Mouse (Mus musculus): ENCODE results near the gene Ice2. TPM values are rescaled to one million over a fixed set of nuclear protein-coding genes. Genes with fewer than 3 reads are reported as not detected.

Ice2 gene
- polyA plus RNA-seq, 1 experiment = 2.0 TPM

- Histone ChIP-seq H3K27me3 (ENCODE audit: control insufficient read depth, insufficient read depth, insufficient read length) (no peaks in the 10 kb centered on the region), H3K4me3 (no peak overlapping the region), H3K36me3 (ENCODE audit: control insufficient read depth, insufficient read depth) (no peaks in the 10 kb centered on the region), H3ac (ENCODE audit: control insufficient read depth, insufficient read length) (no peak overlapping the region), H3K4me2 (ENCODE audit: low read depth) (no peak overlapping the region), H3K79me2 (ENCODE audit: control insufficient read depth, insufficient read depth) (no peaks in the 10 kb centered on the region)
- no peak for TF ChIP-seq POLR2A (IDR thresholded peaks at IDR 0.05; ENCODE audit: insufficient read length, low read depth)
- TF ChIP-seq MAX (IDR thresholded peaks at IDR 0.05; ENCODE audit: low read depth) = no peak
- TF ChIP-seq CEBPB (IDR thresholded peaks at IDR 0.05; ENCODE audit: insufficient read depth, poor library complexity, severe bottlenecking) = no peak
Observed at GRCm38 (mm10) chr9:69384475-69384874, 13.2 kb upstream of the Ice2 start.

- Histone ChIP-seq H3K4me2 (ENCODE audit: low read depth) (no peak overlapping the region), H3K36me3 (ENCODE audit: control insufficient read depth, insufficient read depth) (no peaks in the 10 kb centered on the region), H3K79me2 (ENCODE audit: control insufficient read depth, insufficient read depth) (no peaks in the 10 kb centered on the region), H3ac (ENCODE audit: control insufficient read depth, insufficient read length) (no peak overlapping the region), H3K27me3 (ENCODE audit: control insufficient read depth, insufficient read depth, insufficient read length) (no peaks in the 10 kb centered on the region), H3K4me3 (no peak overlapping the region)
- TF ChIP-seq POLR2A (IDR thresholded peaks at IDR 0.05; ENCODE audit: insufficient read length, low read depth) = no peak
- TF ChIP-seq CEBPB (IDR thresholded peaks at IDR 0.05; ENCODE audit: insufficient read depth, poor library complexity, severe bottlenecking) = no peak
Observed at GRCm38 (mm10) chr9:69384905-69385304, 12.8 kb upstream of the Ice2 start.

GRCm38 (mm10) chr9:69387296-69387695 lies 10.4 kb upstream of the Ice2 start:
- H3K4me2 ChIP-seq (ENCODE audit: low read depth) = no peak overlapping the region
- no peaks in the 10 kb centered on the region for H3K79me2 ChIP-seq (ENCODE audit: control insufficient read depth, insufficient read depth)
- no peaks in the 10 kb centered on the region for H3K36me3 ChIP-seq (ENCODE audit: control insufficient read depth, insufficient read depth)
- H3K4me3 ChIP-seq = no peak overlapping the region
- H3K27me3 ChIP-seq (ENCODE audit: control insufficient read depth, insufficient read depth, insufficient read length) = no peaks in the 10 kb centered on the region
- TF ChIP-seq POLR2A (IDR thresholded peaks at IDR 0.05; ENCODE audit: insufficient read length, low read depth) = no peak
- no peak for TF ChIP-seq REST (IDR thresholded peaks at IDR 0.05; ENCODE audit: insufficient read depth, insufficient read length)
- no peak for TF ChIP-seq MYOG (IDR thresholded peaks at IDR 0.05; ENCODE audit: control insufficient read depth in 1 of 3, insufficient read depth in 1 of 3, insufficient read length in 2 of 3, low read depth in 2 of 3)
- TF ChIP-seq TCF12 (IDR thresholded peaks at IDR 0.05; ENCODE audit: insufficient read depth, poor library complexity, severe bottlenecking) = no peak
- no peak for TF ChIP-seq USF1 (IDR thresholded peaks at IDR 0.05; ENCODE audit: low read depth)
- no peak for TF ChIP-seq E2F4 (IDR thresholded peaks at IDR 0.05; ENCODE audit: insufficient read depth)
- no peak for TF ChIP-seq MYOD1 (IDR thresholded peaks at IDR 0.05; ENCODE audit: control insufficient read depth in 1 of 3, insufficient read length in 2 of 3, low read depth in 2 of 3)
- TF ChIP-seq POLR2AphosphoS2 (IDR thresholded peaks at IDR 0.05; ENCODE audit: insufficient read length, low read depth) = no peak
- TF ChIP-seq MAX (IDR thresholded peaks at IDR 0.05; ENCODE audit: low read depth) = no peak
- no peak for TF ChIP-seq CEBPB (IDR thresholded peaks at IDR 0.05; ENCODE audit: insufficient read depth, poor library complexity, severe bottlenecking)
- no peak for TF ChIP-seq TCF3 (IDR thresholded peaks at IDR 0.05; ENCODE audit: insufficient read length, low read depth)
- no peak for TF ChIP-seq SRF (IDR thresholded peaks at IDR 0.05; ENCODE audit: control insufficient read depth, insufficient read length, low read depth)
- H3ac ChIP-seq (ENCODE audit: control insufficient read depth, insufficient read length) = no peak overlapping the region

GRCm38 (mm10) chr9:69390631-69391030 lies 7.1 kb upstream of the Ice2 start:
- Histone ChIP-seq H3K4me3 (no peak overlapping the region), H3K27me3 (ENCODE audit: control insufficient read depth, insufficient read depth, insufficient read length) (no peaks in the 10 kb centered on the region), H3K36me3 (ENCODE audit: control insufficient read depth, insufficient read depth) (no peaks in the 10 kb centered on the region), H3K79me2 (ENCODE audit: control insufficient read depth, insufficient read depth) (no peaks in the 10 kb centered on the region), H3K4me2 (ENCODE audit: low read depth) (no peak overlapping the region), H3ac (ENCODE audit: control insufficient read depth, insufficient read length) (no peak overlapping the region)
- TF ChIP-seq POLR2A (IDR thresholded peaks at IDR 0.05; ENCODE audit: insufficient read length, low read depth) = no peak
- no peak for TF ChIP-seq SRF (IDR thresholded peaks at IDR 0.05; ENCODE audit: control insufficient read depth, insufficient read length, low read depth)
- TF ChIP-seq CEBPB (IDR thresholded peaks at IDR 0.05; ENCODE audit: insufficient read depth, poor library complexity, severe bottlenecking) = no peak
- TF ChIP-seq MAX (IDR thresholded peaks at IDR 0.05; ENCODE audit: low read depth) = no peak
- no peak for TF ChIP-seq MYOD1 (IDR thresholded peaks at IDR 0.05; ENCODE audit: control insufficient read depth in 1 of 3, insufficient read length in 2 of 3, low read depth in 2 of 3)
- TF ChIP-seq POLR2AphosphoS2 (IDR thresholded peaks at IDR 0.05; ENCODE audit: insufficient read length, low read depth) = no peak
- TF ChIP-seq USF1 (IDR thresholded peaks at IDR 0.05; ENCODE audit: low read depth) = no peak
- no peak for TF ChIP-seq E2F4 (IDR thresholded peaks at IDR 0.05; ENCODE audit: insufficient read depth)
- no peak for TF ChIP-seq TCF3 (IDR thresholded peaks at IDR 0.05; ENCODE audit: insufficient read length, low read depth)
- no peak for TF ChIP-seq MYOG (IDR thresholded peaks at IDR 0.05; ENCODE audit: control insufficient read depth in 1 of 3, insufficient read depth in 1 of 3, insufficient read length in 2 of 3, low read depth in 2 of 3)
- TF ChIP-seq REST (IDR thresholded peaks at IDR 0.05; ENCODE audit: insufficient read depth, insufficient read length) = no peak
- TF ChIP-seq TCF12 (IDR thresholded peaks at IDR 0.05; ENCODE audit: insufficient read depth, poor library complexity, severe bottlenecking) = no peak

GRCm38 (mm10) chr9:69394234-69394633 lies 3.5 kb upstream of the Ice2 start:
- H3K79me2 ChIP-seq (ENCODE audit: control insufficient read depth, insufficient read depth) = peaks cover 9% of the 10 kb centered on the region
- no peak overlapping the region for H3K4me2 ChIP-seq (ENCODE audit: low read depth)
- no peak overlapping the region for H3ac ChIP-seq (ENCODE audit: control insufficient read depth, insufficient read length)
- H3K4me3 ChIP-seq = no peak overlapping the region
- TF ChIP-seq MAX (IDR thresholded peaks at IDR 0.05; ENCODE audit: low read depth) (no peak), POLR2AphosphoS2 (IDR thresholded peaks at IDR 0.05; ENCODE audit: insufficient read length, low read depth) (no peak), POLR2A (IDR thresholded peaks at IDR 0.05; ENCODE audit: insufficient read length, low read depth) (no peak), TCF3 (IDR thresholded peaks at IDR 0.05; ENCODE audit: insufficient read length, low read depth) (no peak), CEBPB (IDR thresholded peaks at IDR 0.05; ENCODE audit: insufficient read depth, poor library complexity, severe bottlenecking) (no peak), USF1 (IDR thresholded peaks at IDR 0.05; ENCODE audit: low read depth) (no peak)
- no peaks in the 10 kb centered on the region for H3K36me3 ChIP-seq (ENCODE audit: control insufficient read depth, insufficient read depth)
- no peaks in the 10 kb centered on the region for H3K27me3 ChIP-seq (ENCODE audit: control insufficient read depth, insufficient read depth, insufficient read length)

Measured in myocyte (in vitro differentiated cells).